Mouse (Mus musculus) testis, adult 2 months (tissue): ENCODE data around the gene Stag1.

Experiments
- CTCF ChIP-seq: fragments of 200-500 bp; IDR thresholded peaks from 2 replicates; pipeline ENCODE4 v1.5.1; 2012; ENCODE audit warnings: low read depth, mild to moderate bottlenecking, inconsistent platforms, low read length, moderate library complexity; ENCODE audit not compliant: control insufficient read depth, insufficient read depth, insufficient replicate concordance
- POLR2A ChIP-seq: fragments of 200-500 bp; IDR thresholded peaks from 2 replicates; pipeline ENCODE4 v1.6.1; 2012; ENCODE audit warnings: low read depth, mild to moderate bottlenecking, inconsistent platforms, low read length, moderate library complexity; ENCODE audit not compliant: control insufficient read depth

DNA sequence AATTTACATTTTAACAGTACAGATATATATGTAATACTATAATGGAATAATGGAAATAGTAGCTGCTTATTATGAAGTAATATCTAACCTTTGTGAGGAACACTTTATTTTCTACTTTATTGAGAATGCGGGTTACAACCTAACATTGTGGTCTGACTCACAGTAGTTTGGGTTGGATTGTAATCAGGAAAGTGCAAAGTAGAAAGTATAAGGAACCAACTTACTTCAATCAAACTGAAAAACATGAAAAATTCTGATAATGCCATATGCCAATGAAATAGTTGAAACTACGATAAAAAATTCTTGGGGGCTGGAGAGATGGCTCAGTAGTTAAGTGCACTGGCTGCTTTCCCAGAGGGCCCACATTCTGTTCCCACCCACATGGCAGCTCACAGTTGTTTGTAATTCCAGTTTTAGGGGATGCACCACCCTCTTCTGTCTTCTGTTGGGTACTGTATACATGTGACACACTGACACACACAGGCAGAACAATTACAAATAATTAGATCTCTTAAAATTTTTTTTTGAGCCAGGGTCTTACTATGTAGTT, 50.3 kb downstream of the Stag1 start:
- TF ChIP-seq CTCF, result no peak
- no peak for TF ChIP-seq POLR2A
